Mouse (Mus musculus) cerebellum, adult 18-20 months (tissue): ENCODE measurements around the gene B4galt3.
"Not testable (repeated sequence)": the region's sequence is repeated elsewhere in the genome, so short reads cannot be mapped to it uniquely, and the experiment has no call there.

ENCODE experiments used
- DNase-seq, 2 experiments: peaks; one replicate each; pipeline ENCODE4 v3.0.0; 2021

The B4galt3 gene

DNA sequence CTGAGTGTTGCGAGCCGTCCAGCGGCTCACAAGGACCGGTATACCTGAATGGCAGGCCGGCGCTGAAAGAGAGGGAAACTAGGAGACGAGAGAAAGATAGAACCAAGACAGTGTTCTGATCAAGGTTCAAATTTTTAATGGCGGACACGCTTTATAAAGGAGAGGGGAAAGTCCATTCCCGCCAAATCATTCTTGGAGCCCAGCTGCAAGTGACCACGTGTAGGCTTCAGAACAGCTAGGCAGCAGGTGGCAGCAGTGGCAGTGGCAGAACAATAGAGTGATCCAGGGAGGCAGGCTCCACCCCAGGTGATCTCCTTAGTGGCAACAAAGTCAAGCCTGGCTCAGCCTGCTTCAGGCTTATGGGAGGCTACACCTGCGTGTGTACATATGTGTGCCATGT lies 28.2 kb upstream of the B4galt3 start:
- not testable (repeated sequence) for DNase-seq

DNA sequence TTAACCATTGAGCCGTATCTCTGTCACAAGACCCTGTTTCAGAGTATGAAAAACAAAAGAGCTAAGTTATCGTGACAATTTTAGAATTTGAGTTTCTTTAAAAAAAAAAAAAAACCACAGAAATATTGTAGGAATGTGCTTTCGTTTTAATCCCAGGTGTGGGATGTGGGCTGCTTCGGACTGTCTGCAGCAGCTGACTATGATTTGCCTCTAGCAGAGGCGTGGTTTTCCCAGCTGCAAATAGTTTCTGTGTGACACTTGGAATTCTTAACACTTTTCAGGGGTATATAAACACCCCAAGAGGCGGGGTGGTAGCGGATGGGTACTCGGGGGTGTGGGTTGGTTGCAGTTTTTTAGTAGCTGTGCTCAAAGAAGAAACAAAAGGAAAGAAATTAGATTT lies 24.8 kb upstream of the B4galt3 start:
- DNase-seq, result no peak

DNA sequence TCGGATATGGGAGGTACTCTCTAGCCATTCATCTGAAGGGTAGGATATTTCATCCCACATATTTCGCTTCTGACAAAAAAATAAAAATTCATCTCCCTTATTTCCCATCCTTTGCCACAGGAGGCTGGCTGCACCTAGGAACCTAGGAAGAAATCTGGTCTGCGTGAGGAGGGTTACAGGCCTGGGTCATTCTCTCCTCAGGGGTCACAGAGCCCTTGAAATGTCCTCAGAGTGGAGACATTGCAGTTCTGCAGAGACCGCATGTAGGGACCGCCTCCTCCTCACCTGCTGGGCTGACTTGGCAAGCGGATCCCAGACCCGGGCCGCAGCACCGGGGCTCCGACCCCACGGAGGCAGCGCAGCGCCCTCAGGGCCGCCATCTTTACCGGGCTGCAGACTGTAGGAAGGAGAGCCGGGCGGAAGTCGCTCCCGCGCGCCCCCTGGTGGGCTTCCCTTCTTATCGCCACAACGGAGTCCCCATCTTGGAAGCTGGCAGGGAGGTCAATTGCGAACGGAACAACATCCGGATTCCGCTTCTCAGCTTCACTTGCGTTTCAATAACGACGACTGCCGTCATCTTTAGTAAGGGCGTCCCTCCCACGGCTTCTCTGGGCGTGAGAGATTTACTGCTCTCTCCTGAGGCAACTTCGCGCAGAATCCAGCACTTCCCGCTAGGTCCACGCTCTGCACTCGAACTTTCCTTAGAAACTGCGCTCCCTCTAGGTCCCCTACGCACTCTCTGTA lies 23.2 kb upstream of the B4galt3 start:
- peak; percentile 97 to 99 for DNase-seq

DNA sequence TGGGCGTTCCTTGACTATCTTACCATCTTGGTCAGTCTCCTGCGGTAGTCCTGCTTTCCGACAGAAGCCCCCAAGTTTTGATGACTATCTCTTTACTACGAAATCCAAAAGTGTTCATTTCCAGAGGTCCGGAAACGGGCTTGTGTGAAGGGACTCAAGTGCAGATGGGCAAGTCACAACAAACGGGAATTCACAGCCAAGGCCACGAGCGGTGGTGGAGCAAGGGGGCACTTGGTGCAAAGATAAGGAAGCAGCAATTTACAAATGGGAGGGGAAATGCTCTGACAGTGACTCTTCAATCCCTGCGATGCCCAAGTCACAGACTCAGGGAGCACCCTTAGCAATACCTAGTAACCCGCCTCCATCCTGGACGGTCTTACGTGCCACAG lies 22.7 kb upstream of the B4galt3 start:
- DNase-seq, result peak in 1 of 2 experiments; percentile 24

DNA sequence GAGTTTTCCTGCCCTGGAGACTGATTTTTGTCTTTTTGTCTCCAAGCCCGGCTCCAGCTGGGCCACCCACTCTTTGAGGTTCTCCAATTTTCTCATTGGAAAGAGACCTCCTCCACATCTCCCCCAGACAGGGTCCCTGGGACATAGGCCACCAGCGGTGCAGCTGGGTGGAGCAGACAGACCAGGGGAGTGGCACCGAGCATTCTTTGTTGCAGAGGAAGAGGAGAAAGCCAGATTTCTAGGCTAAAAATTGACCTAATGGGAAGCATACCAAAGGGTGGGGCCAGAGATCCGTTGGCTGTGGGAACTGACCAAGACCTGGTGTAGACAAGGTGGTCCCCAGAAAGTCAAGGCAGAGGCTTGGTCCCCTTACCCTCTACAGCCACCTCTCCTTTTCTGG lies 22.2 kb upstream of the B4galt3 start:
- DNase-seq, result no peak

DNA sequence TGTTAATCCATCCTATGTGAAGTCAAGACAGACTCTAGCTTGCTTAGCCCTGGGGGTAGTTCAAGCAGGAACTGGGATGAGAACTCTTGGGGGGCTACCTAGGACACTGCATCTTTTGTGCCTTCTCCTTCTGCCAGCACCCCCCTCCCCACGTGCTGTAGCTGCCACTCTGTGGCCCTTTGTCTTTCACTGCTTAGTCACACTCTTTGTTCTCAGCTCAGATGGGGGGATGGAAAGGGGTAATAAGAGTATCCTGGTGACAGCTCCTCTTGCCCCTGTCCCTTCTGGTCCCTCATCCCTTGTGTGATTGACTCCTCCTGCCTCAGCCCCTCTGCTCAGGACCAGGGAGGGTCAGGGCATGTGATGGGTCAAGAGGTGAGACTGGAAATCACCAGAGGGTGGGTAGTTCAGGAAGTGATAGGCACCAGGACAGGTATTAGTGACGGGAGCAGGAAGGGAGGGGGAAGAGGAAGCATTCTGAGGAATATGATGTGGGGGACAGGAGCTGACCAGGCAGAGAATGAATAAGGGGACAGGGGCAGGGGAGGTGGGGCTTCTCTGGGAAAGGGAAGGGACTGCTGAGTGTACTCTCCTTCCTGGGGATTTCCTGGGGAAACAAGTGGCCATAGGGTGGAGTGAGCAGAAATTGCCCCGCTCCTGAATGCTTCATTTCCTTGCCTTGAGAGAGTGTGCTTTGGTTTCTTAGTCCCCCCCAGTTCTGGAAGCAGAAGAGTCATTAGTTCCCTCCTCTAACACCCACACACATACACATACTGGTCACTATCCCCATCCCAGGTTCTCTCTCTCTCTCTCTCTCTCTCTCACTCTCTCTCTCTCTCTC lies 21.5 kb upstream of the B4galt3 start:
- DNase-seq, result no peak

DNA sequence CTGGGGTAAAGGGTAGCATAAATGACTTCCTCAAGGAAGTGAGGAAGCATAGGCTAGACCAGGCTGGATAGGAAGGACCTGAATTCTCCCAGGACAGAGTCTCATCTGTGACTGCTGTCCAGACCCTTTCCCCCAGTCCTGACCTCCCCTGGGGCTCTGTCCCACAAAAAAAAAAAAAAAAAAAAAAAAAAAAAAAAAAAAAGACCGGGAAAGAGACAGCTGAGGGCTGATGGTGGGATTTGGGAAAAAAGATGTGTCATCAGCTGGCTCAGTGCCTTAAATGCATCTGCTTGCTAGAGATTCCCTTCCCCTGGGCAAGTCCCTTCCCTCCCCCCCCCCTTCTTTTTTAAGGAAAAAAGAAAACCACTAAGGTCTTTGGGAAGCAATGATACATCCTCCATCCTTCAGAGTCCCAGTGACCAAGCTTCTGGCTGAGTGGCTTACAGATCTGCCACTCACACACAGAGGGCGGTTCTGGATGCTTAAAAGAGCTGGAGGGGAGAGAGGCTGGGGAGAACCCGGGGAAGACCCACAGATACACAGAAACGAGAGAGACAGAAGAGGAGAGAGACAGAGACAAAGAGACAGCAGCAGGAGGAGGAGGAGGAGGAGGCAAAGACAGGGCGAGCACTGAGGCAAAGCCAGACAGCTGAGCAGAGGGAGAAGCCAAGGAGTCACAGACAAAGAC lies 20.1 kb upstream of the B4galt3 start, which contains the start of gene Adamts4:
TSS of gene Adamts4 (plus strand) at position 509 of the 688 bp plus-strand sequence.
- DNase-seq, result peak; percentile 23 to 34

DNA sequence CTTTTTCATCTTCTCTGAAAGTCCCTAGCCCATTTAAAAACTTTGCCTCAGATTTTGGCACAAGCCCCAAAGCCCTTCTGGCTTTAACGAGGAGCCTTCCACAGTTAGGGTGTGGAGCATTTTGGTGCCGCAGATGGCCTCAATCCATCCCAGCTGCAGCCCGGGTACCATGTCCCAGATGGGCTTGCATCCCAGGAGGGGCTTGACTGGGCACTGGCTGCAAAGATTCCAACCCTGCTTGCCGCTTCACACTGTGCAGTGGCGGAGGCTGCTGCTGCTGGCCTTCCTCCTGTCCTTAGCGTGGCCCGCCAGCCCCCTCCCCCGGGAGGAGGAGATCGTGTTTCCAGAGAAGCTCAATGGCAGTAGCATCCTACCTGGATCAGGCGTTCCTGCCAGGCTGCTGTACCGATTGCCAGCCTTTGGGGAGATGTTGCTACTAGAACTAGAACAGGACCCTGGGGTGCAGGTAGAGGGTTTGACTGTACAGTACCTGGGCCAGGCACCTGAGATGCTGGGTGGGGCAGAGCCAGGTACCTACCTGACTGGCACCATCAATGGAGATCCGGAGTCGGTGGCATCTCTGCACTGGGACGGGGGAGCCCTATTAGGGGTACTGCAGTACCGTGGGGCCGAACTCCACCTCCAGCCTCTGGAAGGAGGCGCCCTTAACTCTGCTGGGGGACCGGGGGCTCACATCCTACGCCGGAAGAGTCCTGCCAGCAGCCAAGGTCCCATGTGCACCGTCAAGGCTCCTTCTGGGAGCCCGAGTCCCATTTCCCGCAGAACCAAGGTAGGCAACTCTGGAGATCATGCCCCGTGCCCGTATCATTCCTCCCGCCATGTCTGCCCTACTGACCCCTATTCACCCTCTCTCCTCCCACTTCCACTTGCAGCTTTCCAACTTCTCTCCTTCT lies 19.2 kb upstream of the B4galt3 start, which contains the start of gene Ndufs2:
TSS of gene Ndufs2 (minus strand) at position 709 of the 914 bp plus-strand sequence.
- DNase-seq, result no peak

DNA sequence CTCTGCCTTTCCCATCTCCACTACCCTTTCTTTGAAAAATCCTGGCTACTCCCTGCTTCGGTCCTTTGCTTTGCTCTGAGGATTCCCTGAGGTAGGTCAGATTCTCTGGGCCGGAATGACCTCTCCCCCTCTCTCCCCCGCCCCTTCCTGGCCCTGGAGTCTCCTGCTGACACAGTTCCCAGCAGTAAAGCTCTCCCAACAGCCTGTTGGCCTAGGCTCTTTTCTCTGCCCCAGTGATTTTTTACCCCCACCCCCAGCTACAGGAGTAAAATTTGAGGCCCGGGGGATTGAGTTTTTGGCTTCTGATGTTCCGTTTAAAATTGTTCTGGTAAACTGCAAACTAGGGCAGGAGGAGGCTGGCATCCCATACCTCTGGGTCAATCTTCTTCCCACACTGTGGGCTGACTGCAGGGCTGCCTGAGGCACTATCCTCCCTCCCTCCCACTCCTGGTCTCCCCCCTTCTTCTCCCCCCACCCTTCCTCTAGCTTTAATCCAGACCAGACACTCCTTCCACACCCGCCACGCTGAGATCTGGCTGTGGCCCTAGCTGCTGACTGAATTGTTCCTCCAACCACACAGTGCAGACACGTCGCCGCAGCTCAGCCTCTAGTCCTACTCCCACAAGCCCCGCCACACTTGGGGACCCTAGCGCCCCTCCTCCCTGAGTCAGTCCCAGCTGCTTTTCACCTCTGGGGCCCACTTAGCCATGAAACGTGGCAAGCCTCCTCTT lies 18.4 kb upstream of the B4galt3 start:
- DNase-seq, result no peak

DNA sequence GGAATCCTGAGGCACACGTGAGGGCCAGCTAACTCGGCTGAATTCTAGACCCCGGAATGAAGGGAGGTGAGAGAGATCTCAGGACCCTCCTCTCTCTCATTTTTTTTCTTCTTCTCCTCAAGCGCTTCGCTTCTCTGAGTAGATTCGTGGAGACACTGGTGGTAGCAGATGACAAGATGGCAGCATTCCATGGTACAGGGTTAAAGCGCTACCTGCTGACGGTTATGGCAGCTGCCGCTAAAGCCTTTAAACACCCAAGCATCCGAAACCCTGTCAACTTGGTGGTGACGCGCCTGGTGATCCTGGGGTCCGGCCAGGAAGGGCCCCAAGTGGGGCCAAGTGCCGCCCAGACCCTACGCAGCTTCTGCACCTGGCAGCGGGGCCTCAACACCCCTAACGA lies 17.7 kb upstream of the B4galt3 start:
- DNase-seq, result no peak

DNA sequence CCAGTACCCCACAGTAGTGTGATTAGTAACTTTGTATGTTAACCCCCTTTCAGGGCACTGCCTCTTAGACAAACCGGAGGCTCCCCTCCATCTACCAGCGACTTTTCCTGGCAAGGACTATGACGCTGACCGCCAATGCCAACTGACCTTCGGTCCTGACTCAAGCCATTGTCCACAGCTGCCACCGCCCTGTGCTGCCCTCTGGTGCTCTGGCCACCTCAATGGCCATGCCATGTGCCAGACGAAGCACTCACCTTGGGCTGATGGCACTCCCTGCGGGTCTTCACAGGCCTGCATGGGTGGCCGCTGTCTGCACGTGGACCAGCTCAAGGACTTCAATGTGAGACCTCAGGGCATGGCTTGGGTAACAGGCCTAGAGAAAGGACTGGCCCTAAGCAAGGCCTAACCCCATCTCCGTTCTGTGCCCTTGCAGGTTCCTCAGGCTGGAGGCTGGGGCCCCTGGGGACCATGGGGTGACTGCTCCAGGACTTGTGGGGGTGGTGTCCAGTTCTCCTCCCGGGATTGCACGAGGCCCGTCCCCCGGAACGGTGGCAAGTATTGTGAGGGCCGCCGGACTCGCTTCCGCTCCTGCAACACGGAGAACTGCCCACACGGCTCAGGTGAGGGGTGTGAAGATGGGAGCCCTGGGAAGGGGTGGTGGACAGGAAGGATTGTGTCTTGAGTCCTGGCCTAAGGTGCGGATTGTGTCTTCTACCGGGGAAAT lies 13.9 kb upstream of the B4galt3 start:
- DNase-seq, result no peak

DNA sequence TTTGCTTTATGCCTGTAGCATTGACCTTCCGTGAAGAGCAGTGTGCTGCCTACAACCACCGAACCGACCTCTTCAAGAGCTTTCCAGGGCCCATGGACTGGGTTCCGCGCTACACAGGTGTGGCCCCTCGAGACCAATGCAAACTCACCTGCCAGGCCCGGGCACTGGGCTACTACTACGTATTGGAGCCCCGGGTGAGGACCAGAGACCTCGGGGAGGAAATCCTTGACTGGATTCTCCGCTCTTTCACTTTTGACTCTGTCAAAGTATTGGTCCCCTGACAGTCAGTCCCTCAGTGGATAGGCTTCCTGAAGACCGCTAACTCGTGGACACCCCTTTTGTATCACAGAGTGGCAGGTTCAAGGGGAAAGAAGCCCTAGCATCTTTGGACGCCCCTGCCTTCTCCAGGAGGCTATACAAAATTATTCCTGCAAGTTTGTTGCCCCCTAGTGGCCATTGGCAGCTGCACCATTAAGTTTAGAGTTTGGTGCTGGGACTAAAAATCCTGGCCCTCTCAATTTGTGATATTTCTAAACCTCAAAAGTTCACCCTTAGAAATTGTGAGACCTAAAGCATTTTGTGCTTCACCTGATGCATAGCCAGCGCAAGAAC lies 13.1 kb upstream of the B4galt3 start:
- peak; percentile 64 to 67 for DNase-seq

DNA sequence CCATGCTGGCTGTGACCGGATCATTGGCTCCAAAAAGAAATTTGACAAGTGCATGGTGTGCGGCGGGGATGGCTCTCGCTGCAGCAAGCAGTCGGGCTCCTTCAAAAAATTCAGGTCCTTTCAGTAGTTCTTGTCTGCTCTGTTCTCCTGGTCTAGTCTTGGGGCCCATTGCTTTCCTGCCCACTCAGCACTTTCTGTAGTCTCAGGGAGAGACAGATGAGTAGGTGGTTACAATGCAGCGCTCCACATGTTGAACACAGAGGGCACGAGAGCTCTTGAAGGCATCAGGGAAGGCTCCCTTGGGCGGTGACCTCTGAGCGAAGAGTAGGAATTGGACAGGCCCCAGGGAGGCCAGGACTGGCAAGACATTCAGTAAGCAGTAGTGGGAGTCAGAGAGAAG lies 12.3 kb upstream of the B4galt3 start:
- DNase-seq, result no peak

DNA sequence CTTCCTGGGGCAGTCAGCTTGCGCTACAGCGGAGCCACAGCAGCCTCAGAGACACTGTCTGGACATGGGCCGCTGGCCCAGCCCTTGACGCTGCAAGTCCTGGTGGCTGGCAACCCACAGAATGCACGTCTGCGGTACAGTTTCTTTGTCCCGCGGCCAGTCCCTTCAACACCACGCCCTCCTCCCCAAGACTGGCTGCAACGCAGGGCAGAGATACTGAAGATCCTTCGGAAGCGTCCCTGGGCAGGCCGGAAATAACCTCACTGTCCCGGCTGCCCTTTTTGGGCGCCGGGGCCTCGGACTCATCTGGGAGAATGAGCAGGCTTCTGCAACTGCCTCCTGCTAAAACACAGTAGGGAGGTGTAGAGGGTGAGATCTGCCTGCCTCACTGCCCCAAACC lies 11.2 kb upstream of the B4galt3 start:
- DNase-seq, result no peak

DNA sequence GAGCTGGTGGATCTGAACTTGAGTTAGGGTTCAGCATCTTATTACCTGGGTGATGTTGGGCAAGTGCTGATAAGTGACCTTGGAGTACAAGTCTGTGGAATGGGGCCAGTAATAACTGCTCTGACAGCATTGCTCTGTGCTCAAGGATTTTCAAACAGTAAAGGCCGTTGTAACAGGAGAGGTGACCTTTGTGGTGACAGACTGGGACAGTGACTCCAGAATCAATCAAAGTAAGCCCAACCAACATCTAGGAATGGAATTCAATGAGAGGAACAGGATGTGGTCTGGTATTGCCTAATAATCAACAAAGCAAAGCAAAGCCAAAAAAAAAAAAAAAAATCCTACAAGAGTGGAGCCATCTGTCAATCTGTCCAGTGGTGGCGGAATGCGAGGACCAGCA lies 9.8 kb upstream of the B4galt3 start:
- no peak for DNase-seq

DNA sequence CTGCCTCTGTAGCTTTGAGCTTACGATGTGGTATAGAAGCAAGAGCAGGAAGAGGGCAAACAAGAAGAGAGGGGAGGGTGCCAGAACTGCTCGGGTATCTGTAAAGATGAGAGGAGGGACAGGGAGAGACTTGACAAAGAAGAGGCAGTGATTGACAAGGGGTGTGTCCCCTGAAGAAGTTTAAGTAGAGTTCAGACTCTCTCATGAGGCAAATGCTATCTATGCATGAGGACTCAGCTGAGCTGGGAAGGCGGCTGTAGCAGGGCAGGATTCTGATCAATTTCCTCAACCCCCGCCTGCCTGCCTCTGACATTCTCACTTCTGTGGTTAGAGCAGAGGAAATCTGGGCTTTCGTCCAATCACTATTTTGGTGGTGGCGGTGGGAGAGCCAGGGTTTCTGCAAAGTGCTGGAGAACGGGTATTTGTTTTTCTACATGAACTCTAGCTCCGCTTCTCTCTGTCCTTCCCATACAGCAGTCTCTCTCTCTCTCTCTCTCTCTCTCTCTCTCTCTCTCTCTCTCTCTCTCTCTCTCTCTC lies 7.5 kb upstream of the B4galt3 start:
- DNase-seq, result no peak

DNA sequence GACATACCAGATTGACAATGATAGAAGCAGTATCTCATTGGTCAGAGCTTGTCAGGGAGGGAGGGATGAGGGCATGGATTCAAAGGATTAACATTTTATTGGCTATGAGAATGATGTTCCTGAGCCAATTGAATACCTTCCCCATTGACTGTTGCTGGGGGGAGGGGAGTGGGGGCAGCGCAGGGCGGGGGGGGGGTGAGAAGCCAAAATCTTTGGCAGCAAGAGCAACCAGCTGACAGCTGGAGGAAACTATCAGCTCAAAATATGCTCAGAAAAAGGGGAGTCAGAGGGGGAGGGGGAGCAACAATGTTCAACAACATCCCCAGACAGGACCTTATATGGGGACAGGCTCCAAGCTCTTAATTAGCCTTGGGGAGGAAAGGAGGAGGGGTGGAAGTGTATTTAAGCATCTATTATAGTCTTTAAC lies 6.9 kb upstream of the B4galt3 start:
- DNase-seq, result no peak

DNA sequence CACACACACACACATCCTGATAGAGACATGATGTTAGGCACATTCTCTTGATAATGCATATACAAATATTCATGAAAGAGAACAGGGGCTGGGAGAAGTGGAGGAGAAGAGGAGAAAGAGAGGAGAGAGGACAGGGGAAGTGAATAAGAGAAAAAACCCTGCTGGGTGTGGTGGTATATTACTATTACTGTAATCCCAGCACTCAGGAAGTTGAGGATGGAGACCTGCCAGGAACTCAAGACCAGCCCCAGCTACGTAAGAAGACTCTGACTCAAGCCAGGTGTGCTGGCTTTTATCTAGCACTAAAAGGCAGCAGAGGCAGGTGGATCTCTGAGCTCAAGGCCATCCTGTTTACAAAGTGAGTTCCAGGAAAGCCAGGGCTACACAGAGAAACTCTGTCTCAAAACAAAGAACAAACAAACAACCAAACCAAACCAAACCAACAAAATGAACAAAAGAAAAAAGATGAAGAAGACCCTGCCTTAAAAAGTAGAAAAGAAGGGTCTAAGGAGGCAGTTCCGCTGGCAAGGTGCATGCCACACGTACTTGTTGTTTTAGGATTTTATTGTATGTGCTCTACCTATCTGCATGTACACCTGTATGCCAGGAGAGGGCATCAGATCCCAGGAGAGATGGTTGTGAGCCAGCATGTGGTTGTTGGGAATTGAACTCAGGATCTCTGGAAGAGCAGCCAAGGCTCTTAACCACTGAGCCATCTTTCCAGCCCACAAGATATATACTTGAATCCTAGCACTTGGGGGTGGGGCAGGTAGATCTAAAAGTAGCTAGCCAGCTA lies 6.3 kb upstream of the B4galt3 start:
- DNase-seq, result no peak
